Mouse (Mus musculus) heart, embryonic 11.5 days (tissue): ENCODE data around the gene Mroh2a. TPM values are rescaled to one million over a fixed set of nuclear protein-coding genes. Genes with fewer than 3 reads are reported as not detected.

ENCODE experiments used
- ATAC-seq: fragments of 200-750 bp; cut with Nextera tagmentation; replicated peaks from 2 replicates; pipeline ENCODE4 v1.8.0; 2017; ENCODE audit warnings: moderate library complexity; ENCODE audit not compliant: insufficient number of reproducible peaks, low FRiP score, low TSS enrichment
- H3K27ac ChIP-seq: fragments of 300-500 bp; sonication (generic); 2 replicates; pipeline ENCODE4 v1.5.1; 2014; ENCODE audit warnings: mild to moderate bottlenecking, low read depth, low read length
- H3K27me3 ChIP-seq: fragments of 300-500 bp; sonication (generic); 2 replicates; pipeline ENCODE4 v1.6.1; 2014; ENCODE audit warnings: mild to moderate bottlenecking, low read length, mixed read lengths; ENCODE audit not compliant: control insufficient read depth, insufficient read depth
- H3K36me3 ChIP-seq: fragments of 300-500 bp; sonication (generic); 2 replicates; pipeline ENCODE4 v1.6.1; 2014; ENCODE audit warnings: mild to moderate bottlenecking, low read length, moderate library complexity, mixed read lengths; ENCODE audit not compliant: control insufficient read depth, insufficient read depth
- H3K4me1 ChIP-seq: fragments of 300-500 bp; sonication (generic); 2 replicates; pipeline ENCODE4 v1.6.1; 2014; ENCODE audit warnings: low read length; ENCODE audit not compliant: control insufficient read depth, insufficient read depth
- H3K4me2 ChIP-seq: fragments of 300-500 bp; sonication (generic); 2 replicates; pipeline ENCODE4 v1.6.1; 2014; ENCODE audit warnings: mild to moderate bottlenecking, moderate library complexity
- H3K4me3 ChIP-seq: fragments of 300-500 bp; sonication (generic); 2 replicates; pipeline ENCODE4 v1.5.1; 2014; ENCODE audit warnings: low read depth, low read length
- H3K9ac ChIP-seq: fragments of 300-500 bp; sonication (generic); 2 replicates; pipeline ENCODE4 v1.6.1; 2014; ENCODE audit warnings: mild to moderate bottlenecking, low read depth, low read length, moderate library complexity
- H3K9me3 ChIP-seq: fragments of 300-500 bp; sonication (generic); replicated peaks from 2 replicates; pipeline ENCODE4 v1.6.1; 2016; ENCODE audit warnings: low read length; ENCODE audit not compliant: control insufficient read depth
- WGBS: fragments of 180-500 bp; shearing (Covaris S2); extraction: QIAGEN DNeasy Blood & Tissue Kit; methylation state at CpG from one replicate; pipeline ENCODE4 v1.1.7; 2014; ENCODE audit not compliant: insufficient replicate concordance; 5-methylcytosine and 5-hydroxymethylcytosine counted together
- polyA plus RNA-seq: library from polyadenylated mRNA; unstranded; fragments of >200 nt; fragmentation: Nextera tagmentation; extraction: Ambion mirVana; gene quantifications from 2 replicates; pipeline ENCODE4 v1.2.1, GENCODE M21; 2014

Mroh2a gene
- polyA plus RNA-seq, 1 experiment from 2014 or later, result 1.1 TPM

- no peaks in the 10 kb centered on the region for H3K27me3 ChIP-seq
- H3K36me3 ChIP-seq, result no peaks in the 10 kb centered on the region
- no peaks in the 10 kb centered on the region for H3K4me1 ChIP-seq
- H3K4me2 ChIP-seq, result no peak overlapping the region
- no peak overlapping the region for H3K27ac ChIP-seq
- ATAC-seq, result no peak
- no peak overlapping the region for H3K4me3 ChIP-seq
- 58% methylated on average over 8 of the region's 8 CpGs for WGBS
- no peak overlapping the region for H3K9ac ChIP-seq
- peaks cover 91% of the 10 kb centered on the region for H3K9me3 ChIP-seq
Measured at GRCm38 (mm10) chr1:88304261-88304985, 77.6 kb downstream of the Mroh2a start.

GRCm38 (mm10) chr1:88305018-88305795, 78.4 kb downstream of the Mroh2a start:
- Histone ChIP-seq H3K4me2 (no peak overlapping the region), H3K27me3 (no peaks in the 10 kb centered on the region), H3K4me1 (no peaks in the 10 kb centered on the region), H3K4me3 (no peak overlapping the region), H3K36me3 (no peaks in the 10 kb centered on the region), H3K9ac (no peak overlapping the region), H3K9me3 (peaks cover 91% of the 10 kb centered on the region), H3K27ac (no peak overlapping the region)
- 44% methylated on average over 6 of the region's 6 CpGs for WGBS
- ATAC-seq, result no peak

- Histone ChIP-seq H3K9ac (no peak overlapping the region), H3K27ac (no peak overlapping the region), H3K9me3 (peaks cover 83% of the 10 kb centered on the region)
Measured at GRCm38 (mm10) chr1:88306543-88306942, 79.8 kb downstream of the Mroh2a start.

GRCm38 (mm10) chr1:88307180-88307579, 80.4 kb downstream of the Mroh2a start:
- H3K27ac ChIP-seq, result no peak overlapping the region
- 65% methylated on average over 12 of the region's 12 CpGs for WGBS
- no peaks in the 10 kb centered on the region for H3K36me3 ChIP-seq
- ATAC-seq, result no peak
- no peak overlapping the region for H3K4me2 ChIP-seq
- no peaks in the 10 kb centered on the region for H3K4me1 ChIP-seq
- H3K27me3 ChIP-seq, result no peaks in the 10 kb centered on the region
- peaks cover 76% of the 10 kb centered on the region for H3K9me3 ChIP-seq
- H3K4me3 ChIP-seq, result no peak overlapping the region
- no peak overlapping the region for H3K9ac ChIP-seq

More at GRCm38 (mm10) chr1:88306543-88306942, 79.8 kb downstream of the Mroh2a start:
- Histone ChIP-seq H3K4me1 (no peaks in the 10 kb centered on the region), H3K27me3 (no peaks in the 10 kb centered on the region), H3K4me3 (no peak overlapping the region), H3K36me3 (no peaks in the 10 kb centered on the region), H3K4me2 (no peak overlapping the region)
- no peak for ATAC-seq
- 60% methylated on average over 1 of the region's 1 CpGs for WGBS

GRCm38 (mm10) chr1:88309020-88309419, 82.2 kb downstream of the Mroh2a start:
- no peak overlapping the region for H3K27ac ChIP-seq
- H3K9me3 ChIP-seq, result peaks cover 61% of the 10 kb centered on the region
- ATAC-seq, result no peak

GRCm38 (mm10) chr1:88309905-88310304, 83.1 kb downstream of the Mroh2a start:
- Histone ChIP-seq H3K4me1 (no peaks in the 10 kb centered on the region), H3K4me3 (no peak overlapping the region), H3K27me3 (no peaks in the 10 kb centered on the region), H3K9me3 (peaks cover 52% of the 10 kb centered on the region), H3K9ac (no peak overlapping the region), H3K27ac (no peak overlapping the region), H3K4me2 (no peak overlapping the region), H3K36me3 (no peaks in the 10 kb centered on the region)
- ATAC-seq, result 0 out of 2 replicates have a peak, but pooled peaks have one; percentile 7
- WGBS, result 45% methylated on average over 3 of the region's 3 CpGs

More at GRCm38 (mm10) chr1:88309020-88309419, 82.2 kb downstream of the Mroh2a start:
- H3K27me3 ChIP-seq, result no peaks in the 10 kb centered on the region
- H3K4me2 ChIP-seq, result no peak overlapping the region
- no peak overlapping the region for H3K9ac ChIP-seq
- no peaks in the 10 kb centered on the region for H3K4me1 ChIP-seq
- 39% methylated on average over 2 of the region's 2 CpGs for WGBS
- H3K36me3 ChIP-seq, result no peaks in the 10 kb centered on the region
- H3K4me3 ChIP-seq, result no peak overlapping the region

- no peaks in the 10 kb centered on the region for H3K36me3 ChIP-seq
- no peak overlapping the region for H3K9ac ChIP-seq
- 60% methylated on average over 3 of the region's 3 CpGs for WGBS
Measured at GRCm38 (mm10) chr1:88310349-88310748, 83.6 kb downstream of the Mroh2a start.

More at GRCm38 (mm10) chr1:88310349-88310748, 83.6 kb downstream of the Mroh2a start:
- H3K4me2 ChIP-seq, result no peak overlapping the region
- peaks cover 47% of the 10 kb centered on the region for H3K9me3 ChIP-seq
- H3K4me1 ChIP-seq, result no peaks in the 10 kb centered on the region
- H3K27ac ChIP-seq, result no peak overlapping the region
- no peak overlapping the region for H3K4me3 ChIP-seq
- H3K27me3 ChIP-seq, result no peaks in the 10 kb centered on the region
- no peak for ATAC-seq
